Mouse (Mus musculus): ENCODE measurements around the gene Rrm1. TPM values are rescaled to one million over a fixed set of nuclear protein-coding genes. Genes with fewer than 3 reads are reported as not detected.

The Rrm1 gene
- polyA plus RNA-seq, 1 experiment, result 32.2 TPM

DNA sequence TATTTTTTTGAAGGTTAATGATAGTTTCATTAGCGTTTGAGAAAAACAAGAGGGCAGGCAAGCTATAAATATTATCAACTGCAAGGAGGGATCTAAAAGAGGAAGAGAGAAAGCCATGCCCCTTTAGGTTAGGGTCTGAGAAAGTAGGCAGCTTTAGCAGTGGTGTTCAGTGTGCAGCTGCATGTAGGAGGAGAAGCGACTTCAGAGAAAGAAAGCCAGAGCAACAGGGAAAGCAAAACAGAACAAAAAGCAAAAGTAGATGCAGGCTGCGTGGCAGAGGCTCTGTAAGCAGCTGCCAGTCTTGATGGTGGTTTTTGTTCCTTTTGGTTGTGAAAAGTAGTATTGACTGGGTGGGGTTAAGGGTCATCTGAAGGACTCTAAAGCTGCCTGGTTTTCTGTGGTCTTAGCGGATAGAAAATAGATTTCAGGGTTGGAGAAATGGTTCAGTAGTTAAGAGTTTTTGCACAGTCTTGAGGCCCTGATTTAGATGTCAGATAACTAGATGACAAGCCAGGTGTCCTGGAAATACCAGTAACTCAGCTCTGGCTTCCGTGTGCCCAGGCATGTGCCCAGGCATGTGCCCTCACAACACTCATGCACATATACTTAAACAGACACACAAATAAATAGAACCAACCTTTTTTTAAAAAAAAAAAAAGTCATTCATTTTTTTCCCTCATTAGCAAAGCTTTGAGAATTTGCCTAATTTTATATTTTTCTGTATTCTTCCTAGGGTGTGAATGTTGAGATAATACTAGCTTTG, 17.3 kb downstream of the Rrm1 start:
- no peak for TF ChIP-seq TCF12 (IDR thresholded peaks at IDR 0.05; ENCODE audit: insufficient read depth, poor library complexity, severe bottlenecking)
- TF ChIP-seq MYOD1 (IDR thresholded peaks at IDR 0.05; ENCODE audit: control insufficient read depth in 1 of 3, insufficient read length in 2 of 3, low read depth in 2 of 3), result no peak
- no peak for TF ChIP-seq POLR2AphosphoS2 (IDR thresholded peaks at IDR 0.05; ENCODE audit: insufficient read length, low read depth)
- TF ChIP-seq MYOG (IDR thresholded peaks at IDR 0.05; ENCODE audit: control insufficient read depth in 1 of 3, insufficient read depth in 1 of 3, insufficient read length in 2 of 3, low read depth in 2 of 3), result no peak
- no peak for TF ChIP-seq REST (IDR thresholded peaks at IDR 0.05; ENCODE audit: insufficient read depth, insufficient read length)
- no peak for TF ChIP-seq CEBPB (IDR thresholded peaks at IDR 0.05; ENCODE audit: insufficient read depth, poor library complexity, severe bottlenecking)
- TF ChIP-seq USF1 (IDR thresholded peaks at IDR 0.05; ENCODE audit: low read depth), result no peak
- TF ChIP-seq E2F4 (IDR thresholded peaks at IDR 0.05; ENCODE audit: insufficient read depth), result no peak
- TF ChIP-seq POLR2A (IDR thresholded peaks at IDR 0.05; ENCODE audit: insufficient read length, low read depth), result no peak
- no peak for TF ChIP-seq SRF (IDR thresholded peaks at IDR 0.05; ENCODE audit: control insufficient read depth, insufficient read length, low read depth)
- TF ChIP-seq TCF3 (IDR thresholded peaks at IDR 0.05; ENCODE audit: insufficient read length, low read depth), result no peak
- no peak for TF ChIP-seq MAX (IDR thresholded peaks at IDR 0.05; ENCODE audit: low read depth)
- Histone ChIP-seq H3K36me3 (ENCODE audit: control insufficient read depth, insufficient read depth) (peaks cover 47% of the 10 kb centered on the region), H3K4me2 (ENCODE audit: low read depth) (no peak overlapping the region), H3ac (ENCODE audit: control insufficient read depth, insufficient read length) (no peak overlapping the region), H3K27me3 (ENCODE audit: control insufficient read depth, insufficient read depth, insufficient read length) (no peaks in the 10 kb centered on the region), H3K4me3 (no peak overlapping the region), H3K79me2 (ENCODE audit: control insufficient read depth, insufficient read depth) (no peaks in the 10 kb centered on the region)

- no peak overlapping the region for H3ac ChIP-seq (ENCODE audit: control insufficient read depth, insufficient read length)
- no peak overlapping the region for H3K4me2 ChIP-seq (ENCODE audit: low read depth)
- no peaks in the 10 kb centered on the region for H3K27me3 ChIP-seq (ENCODE audit: control insufficient read depth, insufficient read depth, insufficient read length)
- TF ChIP-seq POLR2A (IDR thresholded peaks at IDR 0.05; ENCODE audit: insufficient read length, low read depth) (no peak), USF1 (IDR thresholded peaks at IDR 0.05; ENCODE audit: low read depth) (no peak), TCF3 (IDR thresholded peaks at IDR 0.05; ENCODE audit: insufficient read length, low read depth) (no peak), MYOD1 (IDR thresholded peaks at IDR 0.05; ENCODE audit: control insufficient read depth in 1 of 3, insufficient read length in 2 of 3, low read depth in 2 of 3) (no peak), TCF12 (IDR thresholded peaks at IDR 0.05; ENCODE audit: insufficient read depth, poor library complexity, severe bottlenecking) (no peak), E2F4 (IDR thresholded peaks at IDR 0.05; ENCODE audit: insufficient read depth) (no peak), MAX (IDR thresholded peaks at IDR 0.05; ENCODE audit: low read depth) (no peak), SRF (IDR thresholded peaks at IDR 0.05; ENCODE audit: control insufficient read depth, insufficient read length, low read depth) (no peak), REST (IDR thresholded peaks at IDR 0.05; ENCODE audit: insufficient read depth, insufficient read length) (no peak), POLR2AphosphoS2 (IDR thresholded peaks at IDR 0.05; ENCODE audit: insufficient read length, low read depth) (no peak)
- no peaks in the 10 kb centered on the region for H3K79me2 ChIP-seq (ENCODE audit: control insufficient read depth, insufficient read depth)
- H3K4me3 ChIP-seq, result no peak overlapping the region
- H3K36me3 ChIP-seq (ENCODE audit: control insufficient read depth, insufficient read depth), result peaks cover 43% of the 10 kb centered on the region
Observed at GRCm38 (mm10) chr7:102467566-102467965, 26.1 kb downstream of the Rrm1 start.

- Histone ChIP-seq H3K27me3 (ENCODE audit: control insufficient read depth, insufficient read depth, insufficient read length) (no peaks in the 10 kb centered on the region), H3ac (ENCODE audit: control insufficient read depth, insufficient read length) (no peak overlapping the region), H3K79me2 (ENCODE audit: control insufficient read depth, insufficient read depth) (no peaks in the 10 kb centered on the region), H3K36me3 (ENCODE audit: control insufficient read depth, insufficient read depth) (peaks cover 14% of the 10 kb centered on the region), H3K4me3 (no peak overlapping the region), H3K4me2 (ENCODE audit: low read depth) (no peak overlapping the region)
- no peak for TF ChIP-seq TCF12 (IDR thresholded peaks at IDR 0.05; ENCODE audit: insufficient read depth, poor library complexity, severe bottlenecking)
- no peak for TF ChIP-seq TCF3 (IDR thresholded peaks at IDR 0.05; ENCODE audit: insufficient read length, low read depth)
- TF ChIP-seq CEBPB (IDR thresholded peaks at IDR 0.05; ENCODE audit: insufficient read depth, poor library complexity, severe bottlenecking), result no peak
- TF ChIP-seq MYOG (IDR thresholded peaks at IDR 0.05; ENCODE audit: control insufficient read depth in 1 of 3, insufficient read depth in 1 of 3, insufficient read length in 2 of 3, low read depth in 2 of 3), result no peak
- TF ChIP-seq E2F4 (IDR thresholded peaks at IDR 0.05; ENCODE audit: insufficient read depth), result no peak
- TF ChIP-seq POLR2A (IDR thresholded peaks at IDR 0.05; ENCODE audit: insufficient read length, low read depth), result no peak
Observed at GRCm38 (mm10) chr7:102472675-102473074, 31.2 kb downstream of the Rrm1 start.

- Histone ChIP-seq H3K36me3 (ENCODE audit: control insufficient read depth, insufficient read depth) (no peaks in the 10 kb centered on the region), H3ac (ENCODE audit: control insufficient read depth, insufficient read length) (no peak overlapping the region), H3K79me2 (ENCODE audit: control insufficient read depth, insufficient read depth) (no peaks in the 10 kb centered on the region), H3K27me3 (ENCODE audit: control insufficient read depth, insufficient read depth, insufficient read length) (no peaks in the 10 kb centered on the region), H3K4me3 (no peak overlapping the region), H3K4me2 (ENCODE audit: low read depth) (no peak overlapping the region)
- TF ChIP-seq REST (IDR thresholded peaks at IDR 0.05; ENCODE audit: insufficient read depth, insufficient read length) (no peak), TCF3 (IDR thresholded peaks at IDR 0.05; ENCODE audit: insufficient read length, low read depth) (no peak), MYOG (IDR thresholded peaks at IDR 0.05; ENCODE audit: control insufficient read depth in 1 of 3, insufficient read depth in 1 of 3, insufficient read length in 2 of 3, low read depth in 2 of 3) (no peak), TCF12 (IDR thresholded peaks at IDR 0.05; ENCODE audit: insufficient read depth, poor library complexity, severe bottlenecking) (no peak), USF1 (IDR thresholded peaks at IDR 0.05; ENCODE audit: low read depth) (no peak), E2F4 (IDR thresholded peaks at IDR 0.05; ENCODE audit: insufficient read depth) (no peak), MAX (IDR thresholded peaks at IDR 0.05; ENCODE audit: low read depth) (no peak), POLR2AphosphoS2 (IDR thresholded peaks at IDR 0.05; ENCODE audit: insufficient read length, low read depth) (no peak), SRF (IDR thresholded peaks at IDR 0.05; ENCODE audit: control insufficient read depth, insufficient read length, low read depth) (no peak), CEBPB (IDR thresholded peaks at IDR 0.05; ENCODE audit: insufficient read depth, poor library complexity, severe bottlenecking) (no peak), MYOD1 (IDR thresholded peaks at IDR 0.05; ENCODE audit: control insufficient read depth in 1 of 3, insufficient read length in 2 of 3, low read depth in 2 of 3) (no peak), POLR2A (IDR thresholded peaks at IDR 0.05; ENCODE audit: insufficient read length, low read depth) (no peak)
Observed at GRCm38 (mm10) chr7:102476601-102477000, 35.1 kb downstream of the Rrm1 start.
